Mouse (Mus musculus) megakaryocyte-erythroid progenitor cell, adult 5-6 weeks (primary cell): ENCODE data around the gene Gm21119. TPM values are rescaled to one million over a fixed set of nuclear protein-coding genes. Genes with fewer than 3 reads are reported as not detected.
"Not testable (repeated sequence)": the region's sequence is repeated elsewhere in the genome, so short reads cannot be mapped to it uniquely, and the experiment has no call there.

ENCODE experiments used
- ATAC-seq: replicated peaks from 2 replicates; pipeline ENCODE4 v1.8.0; 2016; ENCODE audit warnings: mild to moderate bottlenecking, inconsistent platforms; ENCODE audit not compliant: severe bottlenecking, poor library complexity, low FRiP score, low TSS enrichment
- total RNA-seq, 2 experiments: library from RNA; stranded (forward) in 1 of 2; stranded (reverse) in 1 of 2; fragments of 200-1000, 215-1000 nt in 1 of 2; fragments of >200 nt in 1 of 2; fragmentation: Nextera tagmentation in 1 of 2; gene quantifications; 2 replicates each; pipeline ENCODE4 v1.2.3; 2014 to 2017

Gene Gm21119
- 0.74 TPM in 1 of 2 replicates, not detected in the other for total RNA-seq (2014; fragmentation: Nextera tagmentation)
- not detected in 2 replicates for total RNA-seq (2017)

- ATAC-seq = not testable (repeated sequence)
Measured at GRCm38 (mm10) chr8:20614619-20615018, at the start of gene Gm21119. Gene Gm21119, plus strand, starts transcription at chr8:20614919.

DNA sequence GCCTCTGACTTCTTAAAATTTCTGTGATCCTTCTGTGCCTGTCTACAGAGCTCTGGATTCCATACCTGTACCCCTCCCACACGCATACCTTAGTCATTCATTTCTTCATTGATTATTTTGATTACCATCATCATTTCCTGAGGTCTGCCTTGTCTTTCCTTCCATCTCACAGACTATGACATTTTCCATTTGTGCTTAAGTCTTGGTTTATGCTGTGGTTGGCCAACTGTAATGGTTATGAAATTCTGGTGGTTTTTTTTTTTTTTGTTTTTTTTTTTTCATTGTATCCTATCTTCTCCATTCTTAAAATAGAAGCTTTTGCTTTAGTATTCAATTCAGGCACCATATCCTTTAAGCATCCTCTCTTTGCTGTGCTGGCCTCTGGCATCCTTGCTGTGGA lies 48.0 kb upstream of the Gm21119 start:
- not testable (repeated sequence) for ATAC-seq

DNA sequence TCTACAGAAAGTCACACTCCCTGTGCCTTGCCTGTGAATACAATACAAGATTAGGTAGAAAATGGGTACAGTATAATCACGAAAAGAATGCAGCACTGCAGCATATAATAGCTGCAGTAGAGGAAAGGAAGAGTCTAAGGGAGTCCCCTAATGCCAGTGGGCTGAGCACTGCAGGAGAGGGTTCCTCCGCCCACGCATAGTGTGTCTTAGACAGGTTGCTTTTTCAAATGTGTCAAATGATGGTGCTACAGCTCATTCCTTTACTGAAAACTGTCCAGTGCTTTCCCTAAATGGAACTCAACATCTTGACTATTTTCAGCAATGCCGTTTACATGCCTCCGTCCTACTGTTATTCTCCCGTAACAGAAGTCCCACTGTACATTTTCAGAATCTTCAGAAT lies 33.6 kb upstream of the Gm21119 start:
- ATAC-seq = not testable (repeated sequence)

DNA sequence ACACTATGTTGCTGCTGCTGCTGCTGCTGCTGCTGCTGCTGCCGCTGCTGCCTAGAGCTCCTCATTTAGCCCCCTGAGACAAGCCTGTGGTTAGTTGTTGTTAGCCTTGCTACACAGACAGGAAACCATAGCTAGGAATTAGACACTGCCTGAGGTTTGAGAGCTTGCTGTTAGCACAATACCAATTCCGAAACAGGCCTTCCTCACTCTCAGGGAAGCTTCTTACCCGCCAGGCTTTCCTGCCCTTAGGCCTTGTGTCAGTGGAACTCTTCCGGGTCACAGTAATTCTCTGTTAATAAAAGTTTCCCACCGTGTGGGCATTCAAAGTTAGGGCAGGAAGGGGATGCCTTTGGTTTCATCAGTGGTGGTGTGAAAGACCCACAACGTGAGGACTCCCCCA lies 31.9 kb upstream of the Gm21119 start:
- ATAC-seq = not testable (repeated sequence)

DNA sequence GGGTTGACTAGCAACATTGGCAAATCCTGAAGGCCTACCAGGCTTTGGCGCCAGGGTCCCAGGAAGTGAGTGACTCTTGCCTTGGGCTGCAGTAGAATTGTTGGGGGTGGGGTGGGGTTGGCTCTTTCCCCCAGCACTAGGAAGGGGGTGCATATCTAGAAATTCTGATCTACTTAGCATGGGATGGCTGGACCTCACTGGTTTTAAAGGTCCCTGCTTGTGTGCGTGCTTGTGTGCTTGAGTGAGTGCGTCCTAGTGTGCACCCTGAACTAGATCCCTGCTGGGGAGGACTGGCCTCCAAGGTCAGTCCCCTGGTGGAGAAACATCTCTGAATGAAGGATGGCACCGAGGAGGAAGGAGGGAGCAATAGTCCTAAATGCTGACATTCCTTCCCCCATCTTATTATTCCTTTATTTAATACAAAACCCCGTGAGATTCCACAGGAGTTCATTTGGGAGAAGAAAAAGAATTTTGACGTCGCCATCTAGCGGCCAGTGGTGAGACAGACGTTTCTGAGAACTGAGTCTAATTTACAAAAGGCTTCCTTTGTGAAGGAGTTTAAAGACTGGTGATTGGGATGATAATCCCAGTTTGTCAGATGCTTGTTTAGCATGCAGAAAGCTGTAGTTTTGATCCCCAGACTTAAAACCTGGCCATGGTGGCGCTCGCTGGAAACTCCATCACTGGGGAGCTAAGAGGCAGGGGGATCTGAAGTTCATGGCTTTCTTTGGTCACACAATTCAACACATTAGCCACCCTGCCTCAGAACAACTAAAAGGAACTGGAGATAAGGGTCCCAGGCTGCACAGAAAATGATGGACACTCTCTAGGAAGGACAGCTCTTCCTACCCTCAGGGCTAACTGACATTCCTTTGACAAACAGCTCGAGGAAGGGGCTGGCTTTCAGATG lies 26.2 kb upstream of the Gm21119 start:
- ATAC-seq = peak; percentile 82

DNA sequence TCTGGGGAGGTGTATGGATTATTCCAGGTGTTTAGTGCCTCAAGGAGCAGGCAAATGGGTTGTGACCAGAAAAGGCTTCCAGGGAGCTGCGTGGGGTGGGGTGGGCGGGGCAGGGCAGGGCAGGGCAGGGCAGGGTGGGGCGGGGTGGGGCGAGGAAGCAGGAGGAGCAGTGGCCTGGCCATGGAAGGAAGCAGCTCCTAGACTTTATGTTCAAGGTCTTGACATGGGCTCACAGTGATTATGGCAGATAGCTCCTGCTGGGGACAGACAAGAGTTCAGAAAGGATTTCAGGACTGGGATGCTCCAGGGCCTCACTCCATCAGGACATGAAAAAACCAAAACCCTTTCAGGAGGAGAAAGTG lies 25.6 kb upstream of the Gm21119 start:
- 0 out of 2 replicates have a peak, but pooled peaks have one; percentile 22 for ATAC-seq

GRCm38 (mm10) chr8:20590117-20590997 lies 24.4 kb upstream of the Gm21119 start:
- peak; percentile 91 for ATAC-seq

GRCm38 (mm10) chr8:20591002-20591401 lies 23.7 kb upstream of the Gm21119 start:
- ATAC-seq = not testable (repeated sequence)

GRCm38 (mm10) chr8:20592732-20593272 lies 21.9 kb upstream of the Gm21119 start:
- not testable (repeated sequence) for ATAC-seq

- not testable (repeated sequence) for ATAC-seq
Measured at GRCm38 (mm10) chr8:20593841-20594240, 20.9 kb upstream of the Gm21119 start.

DNA sequence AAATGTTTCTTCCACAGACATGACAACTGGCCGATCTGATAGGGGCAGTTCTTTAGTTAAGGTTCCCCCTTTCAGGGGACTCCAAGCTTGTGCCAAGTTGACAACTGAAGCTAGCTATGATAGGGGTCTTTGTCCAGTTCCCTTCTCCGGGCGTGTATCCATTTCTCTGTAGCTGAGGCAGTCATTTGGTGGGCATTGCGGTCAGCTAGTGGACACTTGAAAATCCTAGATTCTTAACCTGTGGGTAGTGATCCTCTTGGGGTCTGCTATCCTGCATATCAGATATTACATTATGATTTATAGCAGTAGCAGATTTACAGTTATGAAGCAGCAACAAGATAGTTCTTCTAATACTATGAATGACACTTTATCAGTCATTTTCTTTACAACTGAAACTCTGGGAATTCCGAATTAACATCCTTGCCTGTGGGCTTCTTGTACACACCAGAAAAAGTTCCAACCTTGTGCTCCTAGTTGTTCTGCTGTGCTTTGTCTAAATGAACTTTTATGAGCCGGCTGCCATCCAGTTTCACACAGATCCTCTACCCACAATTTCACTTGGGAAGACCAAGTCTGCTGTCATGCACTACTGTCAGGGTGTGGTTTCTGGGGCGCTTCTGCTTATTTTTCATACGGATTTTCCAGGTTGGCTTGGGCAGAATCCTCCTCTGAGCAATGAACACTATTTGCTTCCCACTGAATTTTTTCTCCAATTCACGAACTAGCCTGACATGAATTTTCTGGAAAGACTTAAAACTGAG lies 18.5 kb upstream of the Gm21119 start:
- not testable (repeated sequence) for ATAC-seq

DNA sequence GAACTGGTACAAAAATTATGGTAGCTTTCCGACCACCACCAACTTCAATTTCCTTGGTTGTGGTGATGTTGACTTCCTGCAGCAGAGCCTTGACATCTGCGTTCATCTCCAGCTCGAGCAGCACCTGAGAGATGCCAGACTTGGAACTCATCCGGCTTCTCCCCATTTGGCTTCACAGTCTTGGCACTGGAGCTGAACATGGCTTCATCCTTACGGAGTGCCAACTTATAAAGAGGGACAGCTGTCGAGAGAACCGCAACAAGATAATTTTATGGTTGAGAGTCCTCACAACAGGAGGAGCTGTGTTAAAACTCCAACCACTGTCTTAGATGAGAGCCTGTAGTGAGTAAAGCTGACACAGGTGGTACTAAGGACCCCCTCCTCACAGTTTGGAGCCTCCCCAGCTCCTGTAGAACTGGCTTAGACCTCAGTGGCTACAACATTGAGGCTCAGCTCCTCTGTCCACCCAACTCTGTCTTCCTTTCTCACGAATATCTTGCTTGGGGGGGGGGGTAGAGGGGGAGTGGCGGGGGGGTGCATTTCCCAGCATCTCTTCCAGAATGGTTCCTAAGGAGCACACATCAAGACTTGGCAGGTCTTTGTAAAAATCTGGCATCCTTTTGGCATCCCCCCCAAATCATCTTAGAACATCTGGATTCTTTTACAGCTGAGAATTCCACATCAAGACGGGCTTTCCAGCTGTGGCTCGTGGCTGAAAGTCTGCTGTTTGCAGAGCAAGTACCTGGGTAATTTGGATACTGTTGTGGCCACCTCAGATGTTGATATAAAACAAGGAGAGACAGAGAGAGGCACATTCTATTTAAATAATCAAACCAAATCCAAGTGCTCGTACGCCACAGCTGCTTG lies 17.6 kb upstream of the Gm21119 start:
- ATAC-seq = peak; percentile 73

DNA sequence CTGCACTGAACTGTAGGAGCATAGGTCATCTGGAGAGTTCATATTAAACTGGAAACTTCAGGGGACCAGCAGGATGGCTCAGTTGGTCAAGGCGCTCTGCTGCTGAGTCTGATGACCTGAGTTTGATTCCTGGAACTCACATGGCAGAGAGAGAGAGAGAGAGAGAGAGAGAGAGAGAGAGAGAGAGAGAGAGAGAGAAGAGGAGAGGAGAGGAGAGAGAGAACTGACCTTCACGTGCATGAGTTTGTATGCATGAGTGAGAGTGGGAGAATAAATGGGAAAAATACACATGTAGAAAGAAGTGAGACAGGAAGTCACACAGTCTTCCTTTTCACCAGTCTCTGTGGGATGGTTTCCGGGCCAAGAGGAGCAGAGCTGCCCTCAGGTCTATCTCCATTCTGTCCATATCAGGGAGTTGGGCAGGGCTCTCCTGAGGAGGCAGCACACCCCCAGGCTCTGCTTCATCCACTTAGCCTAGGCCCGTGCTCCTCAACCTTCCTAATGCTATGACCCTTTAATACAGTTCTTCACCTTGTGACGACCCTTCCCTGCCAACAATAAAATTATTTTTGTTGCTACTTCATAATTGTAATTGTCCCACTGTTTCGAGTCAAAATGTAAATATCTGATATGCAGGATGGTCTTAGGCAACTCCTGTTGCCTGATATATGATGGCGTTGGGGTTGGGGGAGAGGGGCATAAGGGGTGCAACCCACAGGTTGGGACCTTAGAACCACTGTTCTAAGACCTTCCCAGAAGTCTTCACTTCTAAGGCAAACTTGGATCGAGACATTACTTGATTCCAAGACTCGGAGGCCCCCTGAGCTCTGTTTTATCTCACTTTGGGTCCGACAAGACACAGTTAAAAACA lies 16.2 kb upstream of the Gm21119 start:
- ATAC-seq = peak; percentile 50; the same call in 1 of the 2 replicates

- ATAC-seq = not testable (repeated sequence)
Measured at GRCm38 (mm10) chr8:20599350-20599749, 15.4 kb upstream of the Gm21119 start.

GRCm38 (mm10) chr8:20610856-20611255 lies 3.9 kb upstream of the Gm21119 start:
- ATAC-seq = not testable (repeated sequence)

GRCm38 (mm10) chr8:20612721-20613120 lies 2.0 kb upstream of the Gm21119 start:
- not testable (repeated sequence) for ATAC-seq

- not testable (repeated sequence) for ATAC-seq
Measured at GRCm38 (mm10) chr8:20630766-20631165, 16.0 kb downstream of the Gm21119 start.
